Mouse (Mus musculus) frontal cortex, postnatal 14 days (tissue): ENCODE measurements around the gene Ankar.
A peak's percentile ranks its signal among the peaks of the same experiment; 100 is the strongest.

ENCODE experiments used
- DNase-seq, 2 experiments: peaks; one replicate each; pipeline ENCODE4 v3.0.0; 2022; ENCODE audit warnings: low spot score in 2 of 2

Gene Ankar

GRCm38 (mm10) chr1:72711684-72712083, 11.3 kb upstream of the Ankar start:
- peak in 1 of 2 experiments; percentile 25 for DNase-seq

- DNase-seq = peak; percentile 93 to 96
Measured at GRCm38 (mm10) chr1:72710753-72711653, 10.6 kb upstream of the Ankar start, which contains the start of gene Rpl37a. TSS of gene Rpl37a (plus strand) at chr1:72711290.

GRCm38 (mm10) chr1:72707525-72707924, 7.1 kb upstream of the Ankar start:
- no peak for DNase-seq

GRCm38 (mm10) chr1:72698651-72699050, 1.7 kb downstream of the Ankar start:
- no peak for DNase-seq

- no peak for DNase-seq
Measured at GRCm38 (mm10) chr1:72696256-72696655, 4.1 kb downstream of the Ankar start.

DNA sequence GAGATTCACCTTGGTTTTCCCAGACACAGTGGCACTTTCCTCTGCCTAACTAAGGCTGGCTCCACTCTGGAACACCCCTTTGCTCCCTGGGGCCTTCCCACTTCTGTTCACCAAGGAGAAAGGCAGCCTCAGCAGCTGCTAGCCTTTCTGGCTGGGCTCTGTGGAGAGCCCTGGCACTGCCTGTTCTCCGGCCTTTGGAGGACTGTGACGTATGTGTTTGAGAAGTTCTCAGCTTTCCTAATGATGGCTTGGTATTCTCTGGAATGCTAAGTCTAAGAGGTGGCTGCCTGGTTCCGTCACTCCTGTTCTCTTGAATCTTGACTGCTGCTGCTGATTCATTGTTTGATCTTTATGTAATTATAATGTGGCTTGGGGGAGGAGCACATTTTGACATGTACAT, 27.3 kb downstream of the Ankar start:
- DNase-seq = no peak

GRCm38 (mm10) chr1:72640658-72641410, 59.5 kb downstream of the Ankar start:
- peak; percentile 48 to 53 for DNase-seq

- DNase-seq = no peak
Measured at GRCm38 (mm10) chr1:72635221-72635620, 65.2 kb downstream of the Ankar start.

DNA sequence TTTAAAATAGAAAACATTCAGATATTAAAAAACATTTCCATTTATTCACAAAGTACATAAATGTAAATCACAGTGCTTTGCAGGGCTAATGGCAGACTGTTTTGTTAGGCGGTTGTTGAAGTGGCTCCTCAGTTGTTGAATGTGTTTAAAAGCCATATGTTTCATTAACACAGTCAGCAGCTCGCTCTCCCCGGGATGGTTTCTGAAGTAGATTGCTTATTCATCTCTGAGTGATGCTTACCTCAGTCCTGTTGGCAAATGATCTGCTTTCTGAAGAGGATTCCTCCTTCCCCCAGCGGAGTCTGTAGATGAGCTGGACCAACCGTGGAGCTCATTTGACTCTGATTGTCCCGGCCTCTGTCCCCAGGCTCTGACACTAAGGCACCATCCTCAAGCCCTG, 88.2 kb downstream of the Ankar start:
- DNase-seq = no peak

DNA sequence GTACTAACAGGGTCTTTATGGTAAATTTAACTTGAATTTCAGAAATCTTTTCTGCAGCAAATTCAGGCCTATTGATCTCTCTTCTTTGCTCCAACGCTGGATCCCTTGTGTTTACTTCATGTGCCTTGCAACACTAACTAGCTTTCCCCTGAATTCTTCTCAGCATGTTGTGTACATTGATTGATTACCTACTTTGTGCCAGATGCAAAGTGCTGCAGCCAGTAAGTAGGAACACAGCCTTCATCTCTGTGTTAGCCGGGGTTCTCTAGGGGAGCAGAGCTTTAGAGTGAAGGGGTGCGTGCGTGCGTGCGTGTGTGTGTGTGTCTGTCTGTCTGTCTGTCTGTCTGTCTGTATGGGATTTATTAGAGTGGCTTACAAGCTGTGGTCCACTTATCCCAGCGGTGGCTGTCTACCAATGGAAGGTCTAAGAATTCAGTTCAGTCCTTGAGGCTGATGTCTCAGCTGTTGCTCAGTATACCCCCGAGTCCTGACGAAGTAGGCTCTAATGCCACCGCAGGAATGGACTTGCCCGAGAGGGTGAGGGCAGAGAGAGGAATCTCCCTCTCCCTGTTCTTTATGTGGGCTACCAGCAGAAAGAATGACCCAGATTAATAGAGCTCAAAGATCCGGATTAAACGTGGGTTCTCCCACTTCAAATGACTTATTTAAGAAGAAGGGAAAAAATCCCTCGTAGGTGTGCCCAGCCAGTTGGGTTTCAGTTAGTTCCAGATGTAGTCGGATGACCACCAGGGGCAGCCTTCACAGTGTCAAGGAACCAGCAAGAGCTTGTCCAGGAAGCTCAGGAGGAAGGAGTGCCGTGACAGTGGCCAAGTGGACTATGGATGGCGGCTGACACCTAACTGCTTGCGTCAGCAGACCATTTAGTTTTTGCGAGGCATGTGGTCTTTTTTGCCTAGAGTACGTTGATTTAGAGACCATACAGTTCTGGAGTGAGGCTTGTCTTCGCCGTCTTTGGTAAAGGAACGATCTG, 90.2 kb downstream of the Ankar start:
- no peak for DNase-seq

- no peak for DNase-seq
Measured at GRCm38 (mm10) chr1:72609129-72609528, 91.2 kb downstream of the Ankar start.

DNA sequence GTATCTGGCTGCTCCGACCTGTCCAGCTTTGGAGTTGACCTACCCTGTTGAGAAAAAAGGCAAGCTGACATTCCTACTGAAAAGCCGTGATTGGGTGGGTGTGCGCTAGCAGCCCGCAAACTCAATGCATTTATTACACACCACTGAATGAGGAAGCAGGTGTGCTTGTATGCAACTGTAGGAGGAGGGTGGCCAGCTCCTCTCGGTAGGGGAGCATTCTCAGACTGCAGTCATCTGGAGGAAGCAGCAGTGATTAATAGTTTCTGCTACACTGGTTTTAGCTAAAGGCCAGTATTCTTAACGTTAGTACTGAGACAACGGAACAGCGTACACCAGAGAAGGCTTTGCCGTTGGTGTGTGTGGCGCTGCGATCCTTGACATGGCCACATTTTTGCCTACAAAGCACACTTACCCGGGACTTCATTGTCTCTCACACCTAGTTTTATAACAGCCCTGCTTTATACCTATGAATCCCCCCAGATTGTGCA, 94.1 kb downstream of the Ankar start:
- no peak for DNase-seq

GRCm38 (mm10) chr1:72602803-72603202, 97.6 kb downstream of the Ankar start:
- DNase-seq = no peak

GRCm38 (mm10) chr1:72602186-72602585, 98.2 kb downstream of the Ankar start:
- no peak for DNase-seq

DNA sequence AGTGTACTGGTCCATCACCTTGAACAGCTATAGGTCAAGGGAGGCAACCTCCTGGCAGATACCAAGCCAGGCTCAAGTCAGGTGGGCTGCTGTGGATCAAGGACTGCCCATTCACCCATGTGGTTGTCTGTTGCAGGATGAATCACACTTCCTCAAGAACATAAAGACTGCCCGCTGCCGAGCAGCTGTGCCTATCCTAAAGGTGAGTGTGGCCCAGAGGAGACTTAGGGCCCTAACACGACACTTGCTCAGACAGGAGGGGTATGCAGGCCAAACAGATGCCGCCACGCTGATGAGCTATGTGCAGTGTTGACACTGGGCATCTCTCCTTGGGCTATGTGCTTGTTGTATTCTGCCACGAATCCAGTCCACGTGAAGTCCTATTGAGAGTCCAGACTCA, 99.1 kb downstream of the Ankar start:
- no peak for DNase-seq

- no peak for DNase-seq
Measured at GRCm38 (mm10) chr1:72600778-72601177, 99.6 kb downstream of the Ankar start.

DNA sequence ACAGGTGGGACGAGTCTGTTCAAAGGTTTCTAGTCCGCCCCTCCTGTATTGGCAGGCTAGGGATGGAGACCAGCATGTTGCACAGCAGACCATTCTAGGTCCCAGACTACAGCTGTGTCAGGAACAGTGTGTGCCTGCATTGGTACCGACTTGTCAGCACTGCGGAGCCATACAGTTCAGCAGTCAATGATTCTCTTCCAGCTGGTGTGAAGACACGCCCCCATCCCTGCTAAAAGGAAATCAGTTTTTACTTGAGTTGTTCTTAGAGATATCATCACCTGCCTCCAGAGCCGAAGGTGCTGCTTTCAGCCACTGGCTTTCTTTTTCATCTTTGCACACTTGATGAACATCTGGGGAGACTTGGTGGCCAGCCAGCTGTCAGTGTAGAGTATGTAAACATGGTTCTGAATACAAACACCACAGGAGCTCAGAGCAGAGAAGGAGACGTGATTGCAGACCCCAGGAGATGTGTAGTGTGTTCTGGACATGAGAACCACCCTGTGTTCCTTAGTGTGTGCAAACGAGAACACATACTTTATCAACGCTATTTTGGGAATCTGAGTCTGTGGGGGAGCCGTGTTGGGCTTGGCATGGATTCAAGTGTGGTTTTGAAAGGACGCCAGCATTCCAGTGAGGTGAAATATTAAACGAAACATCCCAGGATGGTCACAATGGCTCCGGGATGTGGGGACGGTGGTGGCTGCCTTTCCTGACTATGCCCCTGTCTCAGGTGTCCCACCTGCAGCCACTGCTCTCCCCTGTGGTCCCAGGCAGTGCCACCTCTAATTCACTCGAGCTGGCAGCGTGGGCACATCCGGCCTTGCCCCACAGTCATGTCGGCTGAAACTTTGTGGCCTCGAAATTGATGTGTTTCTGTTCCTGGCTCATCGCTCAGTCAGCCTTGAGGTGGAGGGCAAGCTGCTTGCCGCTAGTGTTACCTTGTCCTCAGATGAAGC, 101.0 kb downstream of the Ankar start:
- DNase-seq = no peak

DNA sequence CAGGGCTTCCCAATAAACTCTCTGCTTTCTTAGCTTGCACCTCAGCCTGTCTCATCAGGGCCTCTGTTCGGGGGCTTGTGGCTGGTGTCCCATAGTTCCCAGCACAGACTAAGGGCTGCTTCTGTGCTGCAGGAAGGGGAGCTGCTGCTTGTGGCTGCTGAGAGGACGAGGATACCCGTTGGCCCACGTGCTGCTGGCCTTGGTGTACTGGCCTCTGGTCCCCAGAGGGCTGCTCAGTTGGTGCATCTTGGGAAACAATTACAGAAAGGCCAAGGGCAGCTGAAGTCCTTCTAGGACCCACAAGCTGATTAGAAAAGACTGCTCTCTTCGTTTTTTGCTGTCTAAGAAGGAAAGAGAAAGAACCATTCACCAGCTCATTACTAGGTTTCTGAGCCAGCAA, 104.1 kb downstream of the Ankar start:
- DNase-seq = no peak

DNA sequence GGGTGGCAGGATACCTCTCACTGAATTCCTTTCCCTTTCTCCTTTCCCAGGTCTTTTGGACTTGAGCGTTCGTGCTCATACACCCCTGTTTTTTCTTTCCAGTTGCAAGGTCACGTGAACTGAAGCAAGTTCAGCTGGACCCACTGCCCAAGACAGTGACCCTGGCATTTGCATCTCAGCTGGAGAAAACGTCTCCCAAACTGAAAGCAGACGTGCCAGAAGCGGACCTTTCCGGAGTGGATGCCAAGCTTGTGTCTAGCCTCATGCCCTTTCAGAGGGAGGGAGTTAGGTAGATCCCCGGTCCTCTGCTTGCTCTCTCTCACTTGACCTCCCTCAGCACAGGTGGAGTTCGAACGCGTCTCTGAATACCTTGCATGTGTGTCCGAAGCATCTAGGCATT, 104.7 kb downstream of the Ankar start:
- DNase-seq = no peak

- DNase-seq = peak; percentile 48 to 75
Measured at GRCm38 (mm10) chr1:72593340-72593951, 106.9 kb downstream of the Ankar start.
